Mouse (Mus musculus): Measurements from ENCODE around the gene Klhl2.

- TF ChIP-seq CTCF (IDR thresholded peaks at IDR 0.05; ENCODE audit: low read depth, low read length), result no peak
- TF ChIP-seq POLR2A (IDR thresholded peaks at IDR 0.05; ENCODE audit: extremely low read depth, insufficient read depth, low read length), result no peak
These were observed 65.6 kb downstream of the Klhl2 start for GRCm38 (mm10) chr8:64784235-64784634.
